Mouse (Mus musculus) mesoderm, embryonic 11.5 days (tissue): ENCODE measurements around the gene Zp2.

Source experiments
- DNase-seq: peaks from one replicate; pipeline ENCODE4 v3.0.0-alpha.2; 2012; ENCODE audit warnings: low read depth, low spot score

Zp2 gene

GRCm38 (mm10) chr7:120142743-120143142 is 2.3 kb downstream of the Zp2 start:
- DNase-seq = no peak

- DNase-seq = no peak
Observed at GRCm38 (mm10) chr7:120128951-120129350, 16.1 kb downstream of the Zp2 start.

- peak; percentile 43 for DNase-seq
Observed at GRCm38 (mm10) chr7:120127686-120128059, 17.4 kb downstream of the Zp2 start.

GRCm38 (mm10) chr7:120126976-120127685 is 18.0 kb downstream of the Zp2 start:
- no peak for DNase-seq

- DNase-seq = peak; percentile 82
Observed at GRCm38 (mm10) chr7:120124844-120125243, 20.2 kb downstream of the Zp2 start.

GRCm38 (mm10) chr7:120123776-120124175 is 21.3 kb downstream of the Zp2 start:
- no peak for DNase-seq

- no peak for DNase-seq
Observed at GRCm38 (mm10) chr7:120117529-120117928, 27.6 kb downstream of the Zp2 start.

GRCm38 (mm10) chr7:120116976-120117375 is 28.1 kb downstream of the Zp2 start:
- no peak for DNase-seq

- no peak for DNase-seq
Observed at GRCm38 (mm10) chr7:120109676-120110075, 35.4 kb downstream of the Zp2 start.

- DNase-seq = no peak
Observed at GRCm38 (mm10) chr7:120106356-120106755, 38.7 kb downstream of the Zp2 start.

- no peak for DNase-seq
Observed at GRCm38 (mm10) chr7:120104975-120105374, 40.1 kb downstream of the Zp2 start.

GRCm38 (mm10) chr7:120103019-120103567 is 42.0 kb downstream of the Zp2 start:
- no peak for DNase-seq

- DNase-seq = peak; percentile 90
Observed at GRCm38 (mm10) chr7:120102164-120102972, 42.7 kb downstream of the Zp2 start, which contains the start of gene Tmem159. TSS of gene Tmem159 (plus strand) at chr7:120102353.

- peak; percentile 71 for DNase-seq
Observed at GRCm38 (mm10) chr7:120098403-120098802, 46.7 kb downstream of the Zp2 start.

GRCm38 (mm10) chr7:120097845-120098244 is 47.2 kb downstream of the Zp2 start:
- DNase-seq = peak; percentile 84

- no peak for DNase-seq
Observed at GRCm38 (mm10) chr7:120095180-120095579, 49.9 kb downstream of the Zp2 start, which contains the start of gene Dnah3. TSS of gene Dnah3 (minus strand) at chr7:120095280.

- no peak for DNase-seq
Observed at GRCm38 (mm10) chr7:120094216-120094615, 50.9 kb downstream of the Zp2 start.

GRCm38 (mm10) chr7:120093033-120093432 is 52.1 kb downstream of the Zp2 start:
- no peak for DNase-seq

GRCm38 (mm10) chr7:120080177-120080576 is 64.9 kb downstream of the Zp2 start:
- no peak for DNase-seq
